Mouse (Mus musculus): ENCODE measurements at regions not wholly inside any gene's neighbourhood (a gene's known extent, or its start where the extent isn't known, plus 50 kb on each side); places are given as distances from the start of the nearest gene placed in this dataset.

DNA sequence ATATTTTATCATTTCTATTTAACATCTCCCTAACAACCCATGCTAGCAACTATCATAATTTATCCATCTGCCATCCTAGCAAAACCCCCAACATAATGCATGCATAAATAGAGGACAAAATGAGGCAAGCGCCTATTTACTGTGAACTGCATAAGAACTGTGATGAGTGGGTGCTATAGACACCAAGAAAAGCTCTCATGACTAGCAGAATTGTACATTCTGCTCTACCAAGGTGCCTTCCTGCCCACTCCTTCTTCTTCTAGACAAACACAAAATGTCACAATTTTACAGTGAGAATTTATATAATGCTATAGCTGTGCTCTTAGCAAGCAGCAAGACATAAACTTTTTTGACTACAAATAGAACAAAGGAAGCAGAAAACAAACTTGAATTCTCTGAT lies 305.9 kb downstream of the Brinp1 start:
- Histone ChIP-seq H3K4me3 (no peak overlapping the region), H3K27ac (no peak overlapping the region), H3K4me2 (replicated peaks) (no peak overlapping the region), H3K9me3 (replicated peaks) (no peaks in the 10 kb centered on the region), H3K9ac (no peak overlapping the region), H3K4me1 (no peaks in the 10 kb centered on the region), H3K27me3 (no peaks in the 10 kb centered on the region), H3K36me3 (no peaks in the 10 kb centered on the region)
- 86% methylated on average over 1 of the region's 1 CpGs for WGBS
- no peak for ATAC-seq (ENCODE audit: low FRiP score)

DNA sequence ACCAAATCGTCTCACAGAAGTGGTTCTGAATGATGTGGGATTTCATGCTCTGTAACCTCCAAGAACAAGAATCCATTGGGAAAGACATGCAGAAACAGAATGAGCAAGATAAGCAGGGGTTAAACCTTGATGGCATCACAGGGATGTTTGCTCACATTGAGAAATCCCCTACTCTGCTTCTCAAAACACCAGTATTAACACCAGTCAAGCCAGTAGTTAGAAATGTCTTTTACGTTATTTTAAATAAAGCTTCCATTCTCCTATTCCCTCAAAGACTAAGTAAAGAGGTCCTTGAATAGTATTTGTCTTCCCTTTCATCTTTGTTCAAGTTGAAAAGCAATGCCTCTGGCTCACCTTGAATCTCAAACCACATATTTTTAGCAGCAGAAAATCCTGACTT lies 320.9 kb downstream of the Brinp1 start:
- Histone ChIP-seq H3K36me3 (no peaks in the 10 kb centered on the region), H3K9ac (no peak overlapping the region), H3K9me3 (replicated peaks) (no peaks in the 10 kb centered on the region), H3K27ac (no peak overlapping the region), H3K27me3 (no peaks in the 10 kb centered on the region), H3K4me1 (no peaks in the 10 kb centered on the region), H3K4me3 (no peak overlapping the region), H3K4me2 (replicated peaks) (no peak overlapping the region)
- WGBS, result 88% methylated on average over 2 of the region's 2 CpGs
- ATAC-seq (ENCODE audit: low FRiP score), result no peak

DNA sequence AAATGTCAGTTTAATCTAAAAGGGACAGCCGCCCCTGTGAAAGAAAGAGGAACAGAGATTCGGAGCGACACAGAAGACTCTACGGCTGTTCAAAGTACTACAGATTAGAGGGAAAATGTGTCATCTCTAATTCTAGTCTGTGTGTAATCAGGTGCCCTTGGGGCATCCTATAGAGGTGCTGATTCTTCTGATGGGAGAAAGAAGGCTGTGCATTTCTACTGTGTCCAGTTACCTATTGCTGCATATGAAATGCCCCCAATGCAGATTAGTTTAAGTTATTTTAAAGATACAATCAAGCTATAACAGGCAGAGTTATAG lies 330.2 kb downstream of the Brinp1 start:
- H3K4me3 ChIP-seq, result no peak overlapping the region
- 69% methylated on average over 4 of the region's 4 CpGs for WGBS
- ATAC-seq (ENCODE audit: low FRiP score), result no peak
- 0 out of 2 replicates have a peak, but pooled peaks cover 3% of the 10 kb centered on the region for H3K4me1 ChIP-seq
- no peaks in the 10 kb centered on the region for H3K9me3 ChIP-seq (replicated peaks)
- no peak overlapping the region for H3K4me2 ChIP-seq (replicated peaks)
- no peaks in the 10 kb centered on the region for H3K36me3 ChIP-seq
- H3K27ac ChIP-seq, result no peak overlapping the region
- no peak overlapping the region for H3K9ac ChIP-seq
- H3K27me3 ChIP-seq, result no peaks in the 10 kb centered on the region

DNA sequence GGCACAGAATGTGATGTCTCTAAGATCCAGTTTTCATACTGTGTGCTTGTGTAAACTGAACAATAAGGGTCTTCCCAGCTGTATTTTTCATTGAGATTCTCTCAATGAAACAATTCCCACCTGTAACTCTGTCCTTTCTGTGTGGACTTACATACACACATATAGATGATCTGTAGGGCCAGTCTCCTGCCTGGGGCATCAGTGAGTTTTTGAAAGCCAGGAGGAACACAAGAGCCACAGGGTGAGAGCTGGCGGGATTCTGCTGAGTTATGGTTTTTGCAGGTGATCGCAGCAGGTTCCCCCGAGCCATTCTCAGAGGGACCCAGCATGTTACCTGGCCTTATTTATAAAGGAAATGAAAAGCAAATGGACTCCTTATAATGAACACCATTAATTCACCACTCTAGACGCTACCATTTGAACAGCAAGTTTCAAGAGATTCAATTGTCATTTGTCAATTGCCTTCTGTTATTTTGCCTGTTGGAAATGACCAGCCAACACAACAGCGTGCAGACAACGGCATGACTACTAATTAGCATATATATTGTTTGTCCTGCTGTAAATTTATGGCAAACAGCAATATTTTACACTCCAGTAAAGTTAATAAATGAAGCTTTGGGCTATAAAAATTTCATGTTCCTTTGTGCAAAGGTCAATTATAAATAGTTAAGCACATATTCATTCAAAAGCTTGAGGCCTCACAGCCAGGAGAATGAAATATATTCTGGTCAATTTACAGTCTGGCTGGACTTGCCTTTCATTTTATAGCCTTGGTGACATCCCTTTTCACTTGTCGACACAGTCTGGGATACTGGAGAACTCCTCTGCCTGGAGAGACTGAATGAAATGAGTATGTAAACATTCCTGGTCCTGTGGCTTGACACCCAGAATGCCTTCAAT lies 330.8 kb downstream of the Brinp1 start:
- Histone ChIP-seq H3K27ac (no peak overlapping the region), H3K4me1 (0 out of 2 replicates have a peak, but pooled peaks cover 3% of the 10 kb centered on the region), H3K27me3 (no peaks in the 10 kb centered on the region), H3K4me3 (no peak overlapping the region), H3K9ac (no peak overlapping the region), H3K4me2 (replicated peaks) (no peak overlapping the region), H3K9me3 (replicated peaks) (no peaks in the 10 kb centered on the region), H3K36me3 (no peaks in the 10 kb centered on the region)
- no peak for ATAC-seq (ENCODE audit: low FRiP score)
- WGBS, result 72% methylated on average over 7 of the region's 7 CpGs

DNA sequence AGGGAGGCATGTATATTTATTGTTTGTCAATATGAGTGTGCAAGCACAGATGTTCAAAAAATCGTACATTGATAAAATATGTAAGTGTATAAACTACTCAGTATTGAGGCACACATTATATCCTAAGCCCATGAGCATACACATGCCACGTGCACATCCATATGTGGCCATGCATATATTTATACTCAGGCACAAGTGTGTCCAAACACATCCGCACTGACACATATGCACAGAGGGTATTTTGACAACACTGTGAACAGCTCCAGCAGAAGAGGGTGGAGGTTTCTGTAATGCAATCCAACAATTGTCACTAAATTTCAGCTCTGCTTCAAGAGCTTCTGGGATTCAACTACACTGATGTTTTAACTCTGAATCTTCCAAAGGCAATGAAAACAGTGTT lies 333.6 kb downstream of the Brinp1 start:
- no peaks in the 10 kb centered on the region for H3K36me3 ChIP-seq
- 0 out of 2 replicates have a peak, but pooled peaks cover 3% of the 10 kb centered on the region for H3K4me1 ChIP-seq
- H3K9ac ChIP-seq, result no peak overlapping the region
- H3K4me3 ChIP-seq, result no peak overlapping the region
- H3K27ac ChIP-seq, result no peak overlapping the region
- no peak for ATAC-seq (ENCODE audit: low FRiP score)
- no peaks in the 10 kb centered on the region for H3K27me3 ChIP-seq
- no peak overlapping the region for H3K4me2 ChIP-seq (replicated peaks)
- H3K9me3 ChIP-seq (replicated peaks), result no peaks in the 10 kb centered on the region
- 91% methylated on average over 3 of the region's 3 CpGs for WGBS

DNA sequence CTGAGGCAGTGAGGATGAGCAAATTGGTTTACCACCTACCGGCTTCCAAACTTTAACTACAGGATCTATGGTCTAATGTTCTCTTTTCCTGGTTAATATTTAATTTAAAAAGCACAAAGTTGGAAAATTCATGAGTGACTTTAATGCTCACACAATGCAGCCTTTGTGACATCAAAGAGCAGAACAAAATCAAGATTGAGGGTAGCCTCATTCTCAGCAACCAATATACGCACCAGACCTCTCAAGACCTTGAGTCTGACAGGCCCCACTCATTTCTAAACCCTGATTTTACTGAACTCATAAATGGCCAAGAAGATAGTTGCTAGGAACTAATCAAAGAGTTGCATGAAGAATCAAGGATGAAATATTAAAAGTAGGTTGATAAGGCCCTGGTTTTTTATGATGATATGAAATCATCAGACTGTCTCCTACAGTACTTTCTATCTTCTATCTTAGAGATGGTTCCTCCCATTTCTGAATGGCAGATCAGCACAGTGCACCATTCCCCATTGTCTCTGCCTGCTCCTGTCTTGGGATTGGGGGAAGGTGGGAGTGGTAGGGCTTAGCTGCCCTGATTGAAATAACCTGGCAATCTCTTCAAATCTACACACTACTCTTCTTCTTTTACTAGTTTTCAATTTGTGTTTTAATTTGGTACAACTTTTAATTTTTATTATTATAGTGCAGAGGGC lies 338.3 kb downstream of the Brinp1 start:
- Histone ChIP-seq H3K27me3 (no peaks in the 10 kb centered on the region), H3K36me3 (no peaks in the 10 kb centered on the region), H3K4me1 (no peaks in the 10 kb centered on the region), H3K9ac (no peak overlapping the region), H3K27ac (no peak overlapping the region), H3K4me2 (replicated peaks) (no peak overlapping the region), H3K9me3 (replicated peaks) (no peaks in the 10 kb centered on the region), H3K4me3 (no peak overlapping the region)
- ATAC-seq (ENCODE audit: low FRiP score), result no peak
- 88% methylated on average over 2 of the region's 2 CpGs for WGBS

DNA sequence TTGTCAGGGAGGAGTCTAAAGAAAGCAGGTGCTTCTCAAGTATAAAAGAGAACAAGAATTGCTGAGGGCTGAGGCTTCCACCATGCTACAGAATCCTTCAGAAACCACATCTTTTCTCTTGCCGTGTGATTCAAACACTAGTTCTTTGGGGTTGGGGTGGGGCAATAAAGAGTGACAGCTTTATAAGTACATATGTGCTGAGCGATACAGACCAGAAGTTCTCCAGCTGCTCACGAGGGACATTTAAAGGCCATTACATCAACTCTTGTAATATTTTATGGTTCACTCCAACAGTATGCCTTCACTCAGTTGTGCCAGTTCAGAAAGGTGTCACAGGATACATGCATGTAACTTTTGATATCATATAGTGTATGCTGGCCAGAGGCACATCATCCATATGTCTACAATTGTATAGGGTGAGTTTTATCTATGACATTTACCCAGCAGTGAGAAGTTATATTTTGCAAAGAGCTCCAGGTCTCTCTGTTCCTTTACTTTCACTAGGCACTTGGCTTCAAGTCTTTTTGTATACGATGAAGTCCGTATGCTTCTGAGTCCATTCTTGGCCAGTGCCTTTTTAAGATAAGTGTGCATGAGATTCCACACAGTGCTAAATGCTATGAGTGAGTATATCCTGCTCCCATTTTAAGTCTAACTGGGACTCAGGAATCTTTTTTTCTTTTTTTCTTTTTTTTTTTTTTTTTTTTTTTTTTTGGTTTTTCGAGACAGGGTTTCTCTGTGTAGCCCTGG lies 341.8 kb downstream of the Brinp1 start:
- ATAC-seq (ENCODE audit: low FRiP score), result no peak
- WGBS, result 95% methylated on average over 5 of the region's 6 CpGs
- Histone ChIP-seq H3K4me2 (replicated peaks) (no peak overlapping the region), H3K4me3 (no peak overlapping the region), H3K36me3 (no peaks in the 10 kb centered on the region), H3K27ac (no peak overlapping the region), H3K9me3 (replicated peaks) (no peaks in the 10 kb centered on the region), H3K27me3 (no peaks in the 10 kb centered on the region), H3K4me1 (no peaks in the 10 kb centered on the region), H3K9ac (no peak overlapping the region)

DNA sequence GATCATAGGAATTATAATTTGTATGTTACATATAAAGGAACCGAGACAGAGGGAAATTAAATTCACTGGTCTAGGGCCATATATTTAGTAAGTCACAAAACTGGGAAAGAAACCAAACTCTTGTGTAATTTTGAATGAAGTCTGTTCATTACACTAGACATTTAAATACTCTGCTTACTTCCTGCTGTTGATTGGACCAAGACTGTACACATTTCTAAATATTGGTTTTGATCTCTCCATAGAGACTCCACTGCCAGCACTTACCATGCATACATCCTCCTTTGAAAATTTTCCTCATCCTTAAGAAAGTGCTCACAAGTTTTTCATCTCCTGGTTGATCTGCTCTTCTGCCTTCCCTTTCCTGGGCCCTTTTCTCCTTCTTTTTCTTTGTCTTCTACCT lies 358.9 kb downstream of the Brinp1 start:
- H3K9me3 ChIP-seq (replicated peaks), result no peaks in the 10 kb centered on the region
- no peak overlapping the region for H3K4me2 ChIP-seq (replicated peaks)
- H3K27me3 ChIP-seq, result no peaks in the 10 kb centered on the region
- H3K4me1 ChIP-seq, result no peaks in the 10 kb centered on the region
- H3K9ac ChIP-seq, result no peak overlapping the region
- 88% methylated on average over 1 of the region's 1 CpGs for WGBS
- no peak for ATAC-seq (ENCODE audit: low FRiP score)
- H3K36me3 ChIP-seq, result no peaks in the 10 kb centered on the region
- H3K4me3 ChIP-seq, result no peak overlapping the region
- H3K27ac ChIP-seq, result no peak overlapping the region

DNA sequence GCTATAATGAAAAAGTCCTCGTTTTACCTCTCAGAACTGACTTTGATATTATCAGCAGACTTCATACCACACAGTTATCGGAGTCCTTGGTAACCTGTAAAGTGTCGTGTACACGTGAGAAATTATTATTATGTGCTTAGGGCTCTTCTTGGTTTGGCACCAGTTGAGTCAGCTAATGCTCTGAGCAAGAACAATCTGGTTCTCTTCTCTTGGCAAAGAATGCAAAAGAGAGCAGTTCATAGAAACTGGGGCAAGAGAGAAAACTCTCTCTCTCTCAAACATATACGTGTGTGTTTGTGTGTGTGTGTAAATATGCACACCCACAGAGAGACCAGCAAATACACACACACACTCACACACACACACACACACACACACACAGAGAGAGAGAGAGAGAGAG lies 378.8 kb downstream of the Brinp1 start:
- ATAC-seq (ENCODE audit: low FRiP score), result no peak
- H3K9me3 ChIP-seq (replicated peaks), result no peaks in the 10 kb centered on the region
- no peak overlapping the region for H3K27ac ChIP-seq
- no peak overlapping the region for H3K4me2 ChIP-seq (replicated peaks)
- H3K36me3 ChIP-seq, result no peaks in the 10 kb centered on the region
- no peak overlapping the region for H3K4me3 ChIP-seq
- no peaks in the 10 kb centered on the region for H3K4me1 ChIP-seq
- H3K27me3 ChIP-seq, result no peaks in the 10 kb centered on the region
- H3K9ac ChIP-seq, result no peak overlapping the region
- 85% methylated on average over 5 of the region's 5 CpGs for WGBS

DNA sequence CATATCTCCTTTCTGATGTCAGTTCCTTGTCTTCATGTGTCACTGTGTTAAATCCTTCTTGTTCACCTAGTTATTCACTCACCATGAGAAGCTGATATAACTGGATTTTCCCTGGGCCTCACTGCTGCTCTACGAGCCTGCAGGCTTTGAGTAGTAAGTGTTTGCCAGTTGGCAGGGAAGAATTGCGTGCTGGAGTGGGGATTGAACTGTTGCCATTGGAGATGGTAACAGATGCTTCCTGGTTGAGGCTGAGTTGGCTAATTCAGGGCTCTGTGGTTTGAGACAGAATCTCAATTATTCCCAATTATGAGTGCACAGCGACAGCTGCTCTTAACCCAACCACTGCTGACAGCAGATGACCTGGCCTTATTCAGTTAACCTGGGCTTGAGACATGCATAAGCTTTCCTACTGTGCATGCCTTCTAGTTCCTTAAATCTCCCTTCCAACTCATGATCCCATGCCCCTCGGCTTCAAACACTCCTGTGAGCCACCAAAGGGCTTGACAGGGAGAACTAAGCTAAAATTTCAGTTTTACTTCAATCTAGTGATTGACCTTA lies 379.5 kb downstream of the Brinp1 start:
- H3K27me3 ChIP-seq, result no peaks in the 10 kb centered on the region

DNA sequence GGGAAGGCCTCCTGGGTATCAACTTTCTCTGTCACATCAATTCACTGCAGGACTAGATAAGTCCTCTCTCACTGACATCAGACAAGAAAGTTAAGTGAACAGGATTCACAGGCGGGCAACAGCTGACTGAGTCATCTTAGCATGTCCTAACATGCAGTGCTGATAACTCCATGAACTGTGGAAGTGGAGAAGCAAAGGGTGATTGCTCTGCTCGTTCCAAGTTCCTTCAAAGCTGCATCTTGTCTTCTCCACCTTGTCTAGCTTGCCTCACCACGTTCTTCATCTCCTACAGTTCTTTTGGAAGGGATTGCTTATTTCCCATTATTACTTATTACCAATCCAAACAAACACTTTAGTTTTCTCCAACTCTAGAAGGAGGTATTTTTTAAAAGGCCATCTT lies 380.9 kb downstream of the Brinp1 start:
- Histone ChIP-seq H3K4me1 (no peaks in the 10 kb centered on the region), H3K27me3 (no peaks in the 10 kb centered on the region), H3K4me3 (no peak overlapping the region), H3K9ac (no peak overlapping the region), H3K4me2 (replicated peaks) (no peak overlapping the region), H3K9me3 (replicated peaks) (no peaks in the 10 kb centered on the region), H3K27ac (no peak overlapping the region), H3K36me3 (no peaks in the 10 kb centered on the region)
- no peak for ATAC-seq (ENCODE audit: low FRiP score)
- WGBS, result 74% methylated on average over 3 of the region's 3 CpGs

More for the DNA sequence above, 379.5 kb downstream of the Brinp1 start:
- ATAC-seq (ENCODE audit: low FRiP score), result no peak
- Histone ChIP-seq H3K4me3 (no peak overlapping the region), H3K27ac (no peak overlapping the region), H3K36me3 (no peaks in the 10 kb centered on the region), H3K4me1 (no peaks in the 10 kb centered on the region), H3K4me2 (replicated peaks) (no peak overlapping the region), H3K9ac (no peak overlapping the region), H3K9me3 (replicated peaks) (no peaks in the 10 kb centered on the region)
- 81% methylated on average over 4 of the region's 4 CpGs for WGBS

DNA sequence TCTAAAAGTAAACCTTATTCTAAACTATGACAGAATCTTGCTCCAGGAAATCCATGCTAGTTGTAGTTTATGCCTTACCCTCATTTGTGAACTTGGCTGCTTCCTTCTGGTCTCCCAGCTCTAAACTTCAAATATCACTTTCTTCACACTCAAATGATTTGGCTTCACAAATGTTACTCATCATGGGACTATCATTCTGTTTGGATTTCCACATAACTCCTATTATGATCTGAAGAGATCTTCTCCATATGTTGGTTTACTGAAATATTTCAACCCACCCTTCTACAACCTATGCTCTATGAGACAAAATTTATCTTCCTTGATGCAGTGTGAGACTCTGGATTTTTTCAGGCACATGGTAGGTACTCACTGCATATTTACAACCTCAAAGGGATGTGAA lies 381.7 kb downstream of the Brinp1 start:
- Histone ChIP-seq H3K27ac (no peak overlapping the region), H3K9me3 (replicated peaks) (no peaks in the 10 kb centered on the region), H3K4me1 (no peaks in the 10 kb centered on the region), H3K27me3 (no peaks in the 10 kb centered on the region), H3K36me3 (no peaks in the 10 kb centered on the region), H3K4me2 (replicated peaks) (no peak overlapping the region), H3K4me3 (no peak overlapping the region), H3K9ac (no peak overlapping the region)
- ATAC-seq (ENCODE audit: low FRiP score), result no peak
